Comparison of ENCODE assay signal across 27 mouse cellular contexts in the genomic region with DNA sequence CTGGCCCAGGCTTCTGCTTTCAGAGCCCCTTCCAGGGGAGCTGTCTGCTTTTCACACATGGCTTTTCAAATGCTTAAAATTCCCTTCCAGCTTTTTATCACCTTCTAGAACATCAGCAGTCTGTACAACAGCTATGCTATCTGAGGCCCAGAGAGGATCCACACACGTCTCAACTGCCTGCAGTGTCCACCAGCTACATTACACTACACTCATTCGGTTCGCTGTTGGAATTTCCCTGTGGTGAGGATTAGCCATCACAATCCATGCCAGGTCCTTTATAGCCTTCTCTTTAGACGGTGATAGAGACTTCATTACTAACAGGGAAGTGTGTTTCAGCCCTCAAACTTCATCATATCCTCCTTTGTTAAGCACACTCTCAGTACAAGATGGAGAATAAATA. TPM values are rescaled to one million over a fixed set of nuclear protein-coding genes. Genes with fewer than 3 reads are reported as not detected.
A peak's percentile ranks its signal among the peaks of the same experiment; 100 is the strongest.
DNase-seq lines count a peak whose midpoint lies in the region; ATAC-seq lines count a peak whose summit lies in the region.
"Had no signal": no experiment of that assay in that cellular context is flagged by ENCODE, and none has a peak within 500 bp of the region (broad histone marks: within the 10 kb centered on the region; RNA-seq: fewer than 3 reads in every experiment).

No protein-coding gene starts in this region.

- WGBS in heart, embryonic 12.5 days, result 27% methylated on average over 4 of the region's 4 CpGs
- 23% methylated on average over 4 of the region's 4 CpGs for WGBS in heart, embryonic 16.5 days
- WGBS in limb, embryonic 11.5 days, result 60% methylated on average over 4 of the region's 4 CpGs
- 63% methylated on average over 4 of the region's 4 CpGs for WGBS in limb, embryonic 10.5 days

- intact Hi-C loops in heart, postnatal 36 days (cut with DNase I), result no loop called here

- no peaks in the 10 kb centered on the region for H3K36me3 ChIP-seq in heart, embryonic 12.5 days
- no peaks in the 10 kb centered on the region for H3K36me3 ChIP-seq in heart, embryonic 16.5 days (ENCODE audit: control insufficient read depth, insufficient read depth)
- H3K36me3 ChIP-seq in limb, embryonic 11.5 days (ENCODE audit: control insufficient read depth, insufficient read depth, low read length), result no peaks in the 10 kb centered on the region
- no peaks in the 10 kb centered on the region for H3K36me3 ChIP-seq in limb, embryonic 10.5 days
- H3K36me3 ChIP-seq: embryonic facial prominence, embryonic 12.5 days; embryonic facial prominence, embryonic 15.5 days; G1E; hindbrain, embryonic 12.5 days; hindbrain, embryonic 15.5 days had no signal

- peak; percentile 61 for ATAC-seq in heart, embryonic 12.5 days (ENCODE audit: insufficient number of reproducible peaks, low FRiP score)
- peak; percentile 89 for ATAC-seq in heart, embryonic 16.5 days (replicated peaks; ENCODE audit: extremely low read depth, insufficient read depth, low FRiP score)
- no peak for ATAC-seq in limb, embryonic 11.5 days (ENCODE audit: insufficient number of reproducible peaks, low FRiP score, low TSS enrichment, low read depth)
- ATAC-seq: forebrain, embryonic 14.5 days; forebrain, postnatal 0 days; intestine, postnatal 0 days; Patski had no signal

- H3K27me3 ChIP-seq in heart, embryonic 12.5 days (replicated peaks), result no peaks in the 10 kb centered on the region
- no peaks in the 10 kb centered on the region for H3K27me3 ChIP-seq in heart, embryonic 16.5 days (ENCODE audit: control insufficient read depth, insufficient read depth, low read length)
- H3K27me3 ChIP-seq in limb, embryonic 11.5 days (ENCODE audit: control insufficient read depth, insufficient read depth, low read length), result no peaks in the 10 kb centered on the region
- H3K27me3 ChIP-seq in limb, embryonic 10.5 days (ENCODE audit: low read depth, poor library complexity, severe bottlenecking), result no peaks in the 10 kb centered on the region
- H3K27me3 ChIP-seq: CH12.LX; embryonic facial prominence, embryonic 12.5 days; embryonic facial prominence, embryonic 15.5 days; hindbrain, embryonic 12.5 days; hindbrain, embryonic 15.5 days; Patski had no signal

- no peak overlapping the region for H3K4me2 ChIP-seq in heart, embryonic 12.5 days
- H3K4me2 ChIP-seq in heart, embryonic 16.5 days (ENCODE audit: low read depth, low read length), result no peak overlapping the region
- no peak overlapping the region for H3K4me2 ChIP-seq in limb, embryonic 11.5 days (ENCODE audit: low read depth, severe bottlenecking)
- H3K4me2 ChIP-seq: embryonic facial prominence, embryonic 12.5 days; embryonic facial prominence, embryonic 15.5 days; hindbrain, embryonic 12.5 days; hindbrain, embryonic 15.5 days had no signal

- no peak overlapping the region for H3K4me3 ChIP-seq in heart, embryonic 12.5 days
- no peak overlapping the region for H3K4me3 ChIP-seq in heart, embryonic 16.5 days (ENCODE audit: low read length)
- H3K4me3 ChIP-seq in limb, embryonic 11.5 days (ENCODE audit: low read depth, low read length), result no peak overlapping the region
- H3K4me3 ChIP-seq in limb, embryonic 10.5 days, result no peak overlapping the region
- H3K4me3 ChIP-seq: embryonic facial prominence, embryonic 12.5 days; embryonic facial prominence, embryonic 15.5 days; gastrocnemius, adult 2 months; hindbrain, embryonic 12.5 days; hindbrain, embryonic 15.5 days had no signal

- H3K9ac ChIP-seq in heart, embryonic 12.5 days, result no peak overlapping the region
- H3K9ac ChIP-seq in heart, embryonic 16.5 days (ENCODE audit: low read length), result no peak overlapping the region
- H3K9ac ChIP-seq in limb, embryonic 11.5 days (ENCODE audit: low read length), result no peak overlapping the region
- H3K9ac ChIP-seq: embryonic facial prominence, embryonic 12.5 days; embryonic facial prominence, embryonic 15.5 days; forebrain, postnatal 0 days; hindbrain, embryonic 12.5 days; hindbrain, embryonic 15.5 days had no signal

- H3K27ac ChIP-seq in heart, embryonic 12.5 days (ENCODE audit: poor library complexity, severe bottlenecking), result no peak overlapping the region
- peak overlapping the region; percentile 55 for H3K27ac ChIP-seq in heart, embryonic 16.5 days (ENCODE audit: low read length)
- no peak overlapping the region for H3K27ac ChIP-seq in limb, embryonic 11.5 days (replicated peaks; ENCODE audit: low read depth, low read length)
- H3K27ac ChIP-seq in limb, embryonic 10.5 days, result no peak overlapping the region
- H3K27ac ChIP-seq: embryonic facial prominence, embryonic 12.5 days; embryonic facial prominence, embryonic 15.5 days; gastrocnemius, adult 2 months; hindbrain, embryonic 12.5 days; hindbrain, embryonic 15.5 days had no signal

- no peak for DNase-seq in heart, adult 18-20 months
- no peak for DNase-seq in heart, postnatal 36 days
- peak; percentile 15 for DNase-seq in limb, embryonic 11.5 days (ENCODE audit: low spot score)
- DNase-seq in limb, embryonic 10.5 days (ENCODE audit: low spot score), result no peak
- DNase-seq in cerebellum, postnatal 10 days, result no peak
- DNase-seq: adrenal gland, postnatal 10 days; adrenal gland, postnatal 36 days; B cell, adult 2 months; cerebellum, adult 18-20 months; cerebellum, adult 9-10 months; cerebellum, postnatal 25 days; forebrain, postnatal 0 days; gastrocnemius, adult 2 months; gastrocnemius, postnatal 14 days had no signal

- H3K9me3 ChIP-seq in heart, embryonic 12.5 days (replicated peaks), result no peaks in the 10 kb centered on the region
- H3K9me3 ChIP-seq in heart, embryonic 16.5 days (replicated peaks; ENCODE audit: control insufficient read depth, low read length), result no peaks in the 10 kb centered on the region
- no peaks in the 10 kb centered on the region for H3K9me3 ChIP-seq in limb, embryonic 11.5 days (ENCODE audit: control insufficient read depth, low read length)
- no peaks in the 10 kb centered on the region for H3K9me3 ChIP-seq in limb, embryonic 10.5 days (replicated peaks)
- H3K9me3 ChIP-seq: embryonic facial prominence, embryonic 12.5 days; embryonic facial prominence, embryonic 15.5 days; G1E; hindbrain, embryonic 12.5 days; hindbrain, embryonic 15.5 days had no signal

- H3K4me1 ChIP-seq in heart, embryonic 12.5 days (replicated peaks), result peaks cover 7% of the 10 kb centered on the region
- H3K4me1 ChIP-seq in heart, embryonic 16.5 days (ENCODE audit: control insufficient read depth, insufficient read depth, low read length), result peaks cover 10% of the 10 kb centered on the region
- no peaks in the 10 kb centered on the region for H3K4me1 ChIP-seq in limb, embryonic 11.5 days (ENCODE audit: control insufficient read depth, insufficient read depth, low read length)
- H3K4me1 ChIP-seq in limb, embryonic 10.5 days, result no peaks in the 10 kb centered on the region
- H3K4me1 ChIP-seq: embryonic facial prominence, embryonic 12.5 days; hindbrain, embryonic 12.5 days; hindbrain, embryonic 15.5 days had no signal

RNA-seq across cellular contexts. Expression of a gene that starts 38.1 kb away (rescaled TPM):
- polyA plus RNA-seq in heart, embryonic 12.5 days (2016; fragmentation: Nextera tagmentation; extraction: Ambion mirVana), result 47.6 and 47.9 TPM in 2 replicates
- total RNA-seq in heart, adult 18-20 months (2021), result 1 to 10 TPM; 7.1 to 7.3 TPM
- polyA plus RNA-seq in heart, embryonic 16.5 days (2015; fragmentation: Nextera tagmentation; extraction: Ambion mirVana), result 61.5 and 63.1 TPM in 2 replicates
- total RNA-seq in heart, postnatal 36 days (2021), result 1 to 10 TPM; 6.1 to 9.5 TPM
- polyA plus RNA-seq in limb, embryonic 11.5 days (2014; fragmentation: Nextera tagmentation; extraction: Ambion mirVana), result 46.7 and 53.4 TPM in 2 replicates
- 18.4 and 29.3 TPM in 2 replicates for polyA plus RNA-seq in limb, embryonic 10.5 days (2016; fragmentation: Nextera tagmentation; extraction: Ambion mirVana)
- total RNA-seq: common myeloid progenitor, adult 5-6 weeks; hematopoietic stem cell, adult 5-6 weeks had no signal
- polyA plus RNA-seq: G1E had no signal
